Comparison of ENCODE assay signal across 10 mouse cellular contexts in the genomic region with DNA sequence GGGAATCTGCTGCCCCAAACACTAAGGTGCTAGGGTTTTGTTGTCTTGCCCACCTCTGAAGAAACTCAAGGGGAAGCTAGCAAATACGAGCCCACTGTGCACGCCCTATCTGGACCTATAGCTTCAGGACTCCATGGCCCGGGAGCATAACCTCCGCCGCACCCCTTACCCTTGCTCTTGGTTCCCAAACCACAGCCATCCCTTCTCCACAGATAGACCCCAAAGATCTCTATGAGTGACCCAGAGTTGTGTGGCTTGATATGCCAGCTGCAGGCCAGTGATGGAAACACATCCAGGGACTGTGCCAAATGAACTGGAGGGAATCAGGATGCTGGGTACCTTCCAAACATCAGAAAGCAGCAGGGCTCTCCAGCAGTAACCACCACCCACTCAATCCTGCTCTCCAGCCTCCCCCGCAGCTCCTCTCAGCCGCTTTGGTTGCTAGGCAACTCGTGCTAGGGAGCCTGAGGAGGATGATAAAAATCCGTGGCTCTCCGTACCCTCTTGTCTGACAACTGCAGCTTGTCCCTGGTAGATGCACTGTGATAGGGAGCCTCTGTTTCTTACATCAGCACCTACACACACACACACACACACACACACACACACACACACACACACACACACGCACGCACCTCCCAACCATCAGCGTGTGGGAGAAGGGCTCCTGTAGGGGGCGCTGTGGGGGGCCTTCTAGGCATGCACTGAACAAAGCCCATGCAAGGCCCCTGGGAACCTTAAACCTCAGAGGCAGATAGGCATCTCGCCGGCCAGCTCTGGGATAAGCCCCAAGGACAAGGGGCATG. TPM values are rescaled to one million over a fixed set of nuclear protein-coding genes. Genes with fewer than 3 reads are reported as not detected.
DNase-seq lines count a peak whose midpoint lies in the region; ATAC-seq lines count a peak whose summit lies in the region.
"Had no signal": no experiment of that assay in that cellular context is flagged by ENCODE, and none has a peak within 500 bp of the region (broad histone marks: within the 10 kb centered on the region; RNA-seq: fewer than 3 reads in every experiment).

No protein-coding gene starts in this region.

- ATAC-seq in neural tube, embryonic 12.5 days (ENCODE audit: low FRiP score, low read depth), result peak; percentile 77; the same call in 1 of the 2 replicates

- peak; percentile 60 for DNase-seq in ovary, adult 18-20 months (ENCODE audit: low spot score)
- DNase-seq in ovary, postnatal 10 days (ENCODE audit: low spot score), result no peak
- DNase-seq in c-Kit-positive CD71-positive TER-119-negative erythroid progenitor cells, embryonic 14.5 days (ENCODE audit: low read depth), result peak; percentile 37
- peak; percentile 69 to 77 for DNase-seq in frontal cortex, postnatal 25 days (ENCODE audit: low spot score in 2 of 2)
- DNase-seq in left cerebral cortex, postnatal 14 days (ENCODE audit: low spot score in 2 of 2), result peak; percentile 86 to 95
- DNase-seq in T-cell, adult 2 months (ENCODE audit: low spot score), result no peak
- DNase-seq in urinary bladder, postnatal 25 days (ENCODE audit: low spot score), result no peak

- H3K4me3 ChIP-seq in neural tube, embryonic 12.5 days, result no peak overlapping the region
- H3K4me3 ChIP-seq: embryonic facial prominence, embryonic 13.5 days; megakaryocyte, embryonic 14.5 days had no signal

- no peaks in the 10 kb centered on the region for H3K27me3 ChIP-seq in neural tube, embryonic 12.5 days (replicated peaks)
- H3K27me3 ChIP-seq: embryonic facial prominence, embryonic 13.5 days had no signal

- intact Hi-C loops in left cerebral cortex, postnatal 14 days (cut with DNase I), result no loop called here

- WGBS in neural tube, embryonic 12.5 days, result 36% methylated on average over 16 of the region's 16 CpGs

- H3K27ac ChIP-seq in neural tube, embryonic 12.5 days, result no peak overlapping the region
- H3K27ac ChIP-seq: embryonic facial prominence, embryonic 13.5 days had no signal

- H3K9ac ChIP-seq in neural tube, embryonic 12.5 days, result no peak overlapping the region
- H3K9ac ChIP-seq: embryonic facial prominence, embryonic 13.5 days had no signal

- no peaks in the 10 kb centered on the region for H3K9me3 ChIP-seq in neural tube, embryonic 12.5 days
- H3K9me3 ChIP-seq: embryonic facial prominence, embryonic 13.5 days; megakaryocyte, embryonic 14.5 days had no signal

- peaks cover 15% of the 10 kb centered on the region for H3K4me1 ChIP-seq in neural tube, embryonic 12.5 days

- H3K36me3 ChIP-seq in neural tube, embryonic 12.5 days, result no peaks in the 10 kb centered on the region
- H3K36me3 ChIP-seq: embryonic facial prominence, embryonic 13.5 days had no signal

- H3K4me2 ChIP-seq in neural tube, embryonic 12.5 days (replicated peaks), result peak overlapping the region; percentile 37
- H3K4me2 ChIP-seq: embryonic facial prominence, embryonic 13.5 days had no signal

RNA-seq across cellular contexts. Expression of gene Fem1b, which starts 28.6 kb away (rescaled TPM):
- total RNA-seq in left cerebral cortex, postnatal 14 days (2021), result 100 to 1,000 TPM; 112 TPM
- polyA plus RNA-seq in neural tube, embryonic 12.5 days (2016; fragmentation: Nextera tagmentation; extraction: Ambion mirVana), result 49.9 and 52.8 TPM in 2 replicates

RNA-seq across cellular contexts. Expression of gene Cln6, which starts 55.4 kb away (rescaled TPM):
- total RNA-seq in left cerebral cortex, postnatal 14 days (2021), result 10 to 100 TPM; 11.2 to 11.5 TPM
- polyA plus RNA-seq in neural tube, embryonic 12.5 days (2016; fragmentation: Nextera tagmentation; extraction: Ambion mirVana), result 7.8 and 9.7 TPM in 2 replicates

Comparison
In these comparisons a context has a peak if more than half of its experiments do, and no peak if none do; other contexts are left out.
1. DNase-seq: peak in ovary, adult 18-20 months (single experiment), c-Kit-positive CD71-positive TER-119-negative erythroid progenitor cells, embryonic 14.5 days (single experiment), frontal cortex, postnatal 25 days (2 of 2) and left cerebral cortex, postnatal 14 days (2 of 2); none in ovary, postnatal 10 days (single experiment), T-cell, adult 2 months (single experiment) and urinary bladder, postnatal 25 days (single experiment).